Mouse (Mus musculus) embryonic stem cell, embryonic (primary cell): ENCODE measurements at regions not wholly inside any gene's neighbourhood (a gene's known extent, or its start where the extent isn't known, plus 50 kb on each side); places are given as distances from the start of the nearest gene placed in this dataset.

Experiments used
- CTCF ChIA-PET, 4 experiments: fragments of 300-600 bp in 2 of 4; fragments of 350-600 bp in 2 of 4; sonication (Branson Sonifier 250); formaldehyde crosslinking; loops; one replicate each; lab custom pipeline; 2022; ENCODE audit warnings: inconsistent platforms in 2 of 4; lab: Charles Lee
- POLR2A ChIA-PET, 4 experiments: fragments of 300-600 bp in 2 of 4; fragments of 350-600 bp in 2 of 4; sonication (Branson Sonifier 250); formaldehyde crosslinking; loops; one replicate each; lab custom pipeline; 2022; ENCODE audit warnings: antibody characterized with exemption in 4 of 4, inconsistent platforms in 1 of 4; lab: Charles Lee

DNA sequence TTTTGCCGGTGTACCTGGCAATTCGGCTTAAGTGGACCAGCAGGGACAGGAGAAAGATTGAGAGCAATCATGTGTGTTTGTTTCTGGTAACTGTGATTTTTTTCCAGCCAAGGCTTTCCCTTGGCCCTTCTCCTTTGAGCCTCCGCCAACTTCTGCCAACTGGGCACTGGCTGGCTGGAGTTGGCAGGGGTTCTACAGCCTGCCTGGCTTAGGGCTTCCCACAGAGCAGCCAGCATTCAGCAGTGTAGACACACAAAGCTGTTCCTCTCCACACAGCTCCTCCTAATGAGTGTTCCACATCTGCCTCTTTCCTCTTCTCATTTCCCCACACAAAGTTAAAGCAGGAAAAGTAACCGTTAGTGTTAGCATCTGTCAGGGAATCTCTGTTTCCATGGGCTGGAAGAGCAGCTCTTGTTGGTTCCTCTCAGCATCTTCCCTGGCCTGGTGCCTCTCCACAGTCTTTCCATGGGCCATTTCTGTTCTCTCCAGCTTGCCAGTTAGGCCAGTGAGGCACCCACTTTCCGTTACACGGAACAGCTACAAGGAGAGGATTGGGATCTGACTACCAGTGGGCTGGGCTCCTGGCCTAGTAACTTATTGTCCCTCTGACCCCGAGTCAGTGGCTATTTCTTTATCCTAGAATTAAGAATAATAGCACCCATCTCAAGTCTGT is 68.0 kb upstream of the Rbm24 start:
- ChIA-PET CTCF (no interaction called here), POLR2A (interaction anchor here in 1 of 4 experiments (0.6 kb wide), 2 partner anchors 227 to 1088 kb away, joined by 3 to 4 read pairs; no protein-coding TSS in a partner anchor)

GRCm38 (mm10) chr13:46355306-46355705 is 62.9 kb upstream of the Rbm24 start:
- ChIA-PET CTCF (no interaction called here), POLR2A (no interaction called here)

GRCm38 (mm10) chr13:46355975-46356374 is 62.3 kb upstream of the Rbm24 start:
- CTCF ChIA-PET = no interaction called here

GRCm38 (mm10) chr13:46357037-46357436 is 61.2 kb upstream of the Rbm24 start:
- ChIA-PET POLR2A (interaction anchor here in 1 of 4 experiments (0.8 kb wide), 1 partner anchor 1967 kb away, joined by 3 read pairs; no protein-coding TSS in a partner anchor), CTCF (no interaction called here)

More at GRCm38 (mm10) chr13:46355975-46356374, 62.3 kb upstream of the Rbm24 start:
- POLR2A ChIA-PET = no interaction called here

DNA sequence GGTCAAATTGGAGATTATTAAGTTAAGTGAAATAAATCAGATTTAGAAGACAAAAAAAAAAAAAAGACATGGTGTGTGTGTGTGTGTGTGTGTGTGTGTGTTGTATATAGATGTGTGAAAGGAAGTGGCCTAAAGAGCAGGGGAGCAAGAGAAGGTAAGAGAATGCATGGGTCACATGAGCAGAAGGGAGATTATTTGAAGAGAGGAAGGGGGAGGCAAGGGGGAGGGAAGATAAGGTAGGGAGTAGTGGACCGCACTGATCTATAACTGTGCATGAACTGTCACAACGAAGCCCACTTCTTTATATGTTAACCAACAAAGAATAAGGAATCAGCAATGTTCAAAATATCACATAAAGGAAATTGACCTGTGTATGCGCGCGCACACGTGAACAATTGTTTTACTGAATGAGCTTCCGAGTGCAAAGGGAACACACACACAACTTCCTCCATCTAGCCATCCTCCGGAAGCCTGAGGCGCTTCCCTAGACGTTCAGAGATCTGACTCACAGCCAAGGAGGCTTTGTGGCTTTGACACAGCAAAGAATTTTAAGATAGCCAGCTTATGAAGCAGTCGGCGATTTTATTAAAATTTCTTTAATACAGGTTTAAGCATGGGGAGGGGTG is 57.6 kb upstream of the Rbm24 start:
- POLR2A ChIA-PET = interaction anchor here in 2 of 4 experiments (0.7 kb wide), 2 partner anchors 155 to 1363 kb away, joined by 3 to 11 read pairs; no protein-coding TSS in a partner anchor
- CTCF ChIA-PET = no interaction called here

- CTCF ChIA-PET = no interaction called here
Observed at GRCm38 (mm10) chr13:46363456-46364201, 54.6 kb upstream of the Rbm24 start.

DNA sequence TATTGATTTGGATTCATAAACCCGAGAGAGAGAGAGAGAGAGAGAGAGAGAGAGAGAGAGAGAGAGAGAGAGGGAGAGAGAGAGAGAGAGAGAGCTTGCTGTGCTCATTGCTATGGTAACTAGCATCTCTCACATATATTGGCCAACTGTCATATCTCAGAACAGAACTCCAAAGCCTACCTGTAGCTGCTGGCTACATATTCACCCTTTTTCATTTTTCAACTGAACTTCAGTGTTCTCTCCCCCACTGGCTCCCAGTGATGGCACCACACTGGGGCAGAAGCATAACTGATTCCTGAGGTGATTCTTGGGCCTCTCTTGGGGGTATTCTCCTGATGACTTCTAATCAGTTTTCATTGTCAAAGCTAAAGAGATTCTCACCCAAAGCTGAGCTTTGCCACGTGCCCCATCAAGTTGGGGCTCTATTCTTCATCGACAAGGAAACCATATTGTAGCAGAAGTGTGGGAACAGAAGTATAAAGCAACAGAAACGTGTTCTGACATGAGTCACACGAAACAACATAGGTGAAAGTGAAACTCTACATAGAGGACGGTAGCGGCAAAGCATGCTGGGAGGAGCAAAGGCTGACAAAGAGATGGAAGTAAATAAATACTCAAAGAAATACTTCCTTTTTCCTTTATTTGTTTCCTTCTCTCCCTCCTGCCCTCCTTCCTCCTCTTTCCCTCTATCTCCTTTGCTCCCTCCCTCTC is 53.9 kb upstream of the Rbm24 start:
- ChIA-PET POLR2A (no interaction called here), CTCF (no interaction called here)

More at GRCm38 (mm10) chr13:46363456-46364201, 54.6 kb upstream of the Rbm24 start:
- POLR2A ChIA-PET = no interaction called here

DNA sequence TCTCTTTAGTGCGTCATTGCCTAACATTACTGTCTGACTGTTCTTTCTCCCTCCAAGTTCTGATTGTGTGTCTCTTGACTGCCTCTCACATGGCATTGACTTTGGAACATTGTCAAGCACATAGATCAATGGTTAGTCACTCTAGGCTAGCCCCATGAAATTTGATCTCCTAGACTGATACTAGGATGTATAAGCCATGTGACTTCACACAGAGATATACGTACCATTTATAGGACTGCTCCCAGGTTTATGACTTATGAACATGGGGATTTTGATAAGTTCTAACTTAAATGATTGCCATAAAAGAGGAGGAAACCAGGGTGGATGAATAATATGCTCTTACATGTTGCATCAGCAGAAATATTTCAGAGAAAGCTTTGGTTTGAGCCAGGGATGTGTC is 52.9 kb upstream of the Rbm24 start:
- POLR2A ChIA-PET = no interaction called here
- CTCF ChIA-PET = interaction anchor here in 1 of 4 experiments (0.5 kb wide), 1 partner anchor 728 kb away, joined by 3 read pairs; no protein-coding TSS in a partner anchor
